Mouse (Mus musculus) heart, embryonic 16.5 days (tissue): ENCODE measurements at regions not wholly inside any gene's neighbourhood (a gene's known extent, or its start where the extent isn't known, plus 50 kb on each side); places are given as distances from the start of the nearest gene placed in this dataset.

Experiments
- ATAC-seq: fragments of 200-750 bp; cut with Nextera tagmentation; replicated peaks from 2 replicates; pipeline ENCODE4 v1.8.0; 2017; ENCODE audit warnings: moderate number of reproducible peaks; ENCODE audit not compliant: insufficient read depth, low FRiP score; ENCODE audit errors: extremely low read depth
- H3K27ac ChIP-seq: fragments of 300-500 bp; sonication (generic); 2 replicates; pipeline ENCODE4 v1.5.1; 2014; ENCODE audit warnings: mild to moderate bottlenecking, low read length, control low read depth, moderate library complexity
- H3K27me3 ChIP-seq: fragments of 300-500 bp; sonication (generic); 2 replicates; pipeline ENCODE4 v1.6.1; 2014; ENCODE audit warnings: low read length, mixed read lengths; ENCODE audit not compliant: control insufficient read depth, insufficient read depth
- H3K36me3 ChIP-seq: fragments of 300-500 bp; sonication (generic); 2 replicates; pipeline ENCODE4 v1.6.1; 2014; ENCODE audit not compliant: control insufficient read depth, insufficient read depth
- H3K4me1 ChIP-seq: fragments of 300-500 bp; sonication (generic); 2 replicates; pipeline ENCODE4 v1.6.1; 2014; ENCODE audit warnings: low read length, mixed read lengths; ENCODE audit not compliant: control insufficient read depth, insufficient read depth
- H3K4me2 ChIP-seq: fragments of 300-500 bp; sonication (generic); 2 replicates; pipeline ENCODE4 v1.6.1; 2014; ENCODE audit warnings: low read depth, mild to moderate bottlenecking, control low read depth, low read length
- H3K4me3 ChIP-seq: fragments of 300-500 bp; sonication (generic); 2 replicates; pipeline ENCODE4 v1.5.1; 2014; ENCODE audit warnings: mild to moderate bottlenecking, control low read depth, low read length
- H3K9ac ChIP-seq: fragments of 300-500 bp; sonication (generic); 2 replicates; pipeline ENCODE4 v1.6.1; 2014; ENCODE audit warnings: low read length, control low read depth
- H3K9me3 ChIP-seq: fragments of 300-500 bp; sonication (generic); replicated peaks from 2 replicates; pipeline ENCODE4 v1.6.1; 2016; ENCODE audit warnings: low read length; ENCODE audit not compliant: control insufficient read depth
- WGBS: fragments of 180-500 bp; shearing (Covaris S2); extraction: QIAGEN DNeasy Blood & Tissue Kit; methylation state at CpG from one replicate; pipeline ENCODE4 v1.1.7; 2014; 5-methylcytosine and 5-hydroxymethylcytosine counted together

DNA sequence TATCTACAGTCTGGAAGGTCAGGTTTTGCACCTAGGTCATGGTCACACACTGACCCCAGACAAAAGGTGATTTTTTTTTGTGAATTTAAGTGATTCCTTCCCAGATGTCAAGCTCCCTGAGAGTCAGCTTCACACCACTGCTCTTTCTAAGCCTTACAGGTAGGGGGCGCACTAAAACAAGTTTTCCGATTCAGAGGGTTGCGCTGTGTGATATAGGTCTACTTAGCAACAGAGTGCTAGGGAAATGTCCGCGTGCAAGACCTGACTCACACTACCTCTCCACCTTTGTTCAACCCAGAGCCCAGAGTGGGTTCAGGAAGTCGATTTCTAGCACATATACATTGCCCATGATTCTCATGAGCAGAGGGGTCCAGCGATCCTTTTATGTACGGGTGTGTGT lies 255.4 kb downstream of the Diras2 start:
- Histone ChIP-seq H3K4me2 (peak overlapping the region; percentile 46), H3K36me3 (no peaks in the 10 kb centered on the region), H3K4me3 (no peak overlapping the region), H3K27ac (no peak overlapping the region), H3K27me3 (peaks cover 3% of the 10 kb centered on the region; the same call in 1 of the 2 replicates), H3K9me3 (peaks cover 7% of the 10 kb centered on the region), H3K4me1 (no peaks in the 10 kb centered on the region), H3K9ac (no peak overlapping the region)
- 9% methylated on average over 8 of the region's 8 CpGs for WGBS
- ATAC-seq: peak; percentile 63; the same call in 1 of the 2 replicates

- ATAC-seq: no peak
- Histone ChIP-seq H3K9ac (no peak overlapping the region), H3K27me3 (peaks cover 3% of the 10 kb centered on the region; the same call in 1 of the 2 replicates), H3K4me3 (no peak overlapping the region), H3K4me2 (no peak overlapping the region), H3K36me3 (no peaks in the 10 kb centered on the region), H3K27ac (no peak overlapping the region), H3K9me3 (peaks cover 7% of the 10 kb centered on the region), H3K4me1 (no peaks in the 10 kb centered on the region)
- WGBS: 69% methylated on average over 3 of the region's 3 CpGs
These were observed 253.9 kb downstream of the Diras2 start for GRCm38 (mm10) chr13:52277195-52277594.

DNA sequence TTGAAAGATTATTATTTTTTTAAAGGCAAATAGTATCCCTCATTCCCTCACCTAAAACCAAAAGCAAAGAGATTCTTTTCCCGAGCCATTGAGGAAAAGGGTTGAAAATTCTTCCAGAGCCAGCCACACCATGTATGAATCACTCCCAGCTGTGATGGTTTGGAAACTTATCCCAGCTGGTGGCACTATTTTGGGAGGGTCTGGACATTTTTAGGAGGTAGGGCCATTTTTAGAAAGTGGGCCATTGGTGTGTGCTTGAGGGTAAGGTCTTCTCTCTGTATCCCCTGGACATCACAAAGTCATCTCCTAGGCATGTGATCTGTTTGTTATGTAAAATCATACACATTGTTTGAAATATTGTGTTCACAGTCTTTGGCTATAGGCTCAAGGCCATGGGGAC lies 252.2 kb downstream of the Diras2 start:
- Histone ChIP-seq H3K4me2 (no peak overlapping the region), H3K9me3 (peaks cover 7% of the 10 kb centered on the region), H3K27ac (no peak overlapping the region), H3K36me3 (no peaks in the 10 kb centered on the region), H3K27me3 (peaks cover 3% of the 10 kb centered on the region; the same call in 1 of the 2 replicates), H3K9ac (no peak overlapping the region), H3K4me3 (no peak overlapping the region), H3K4me1 (peaks cover 6% of the 10 kb centered on the region)
- no peak for ATAC-seq
- 91% methylated on average over 1 of the region's 1 CpGs for WGBS

DNA sequence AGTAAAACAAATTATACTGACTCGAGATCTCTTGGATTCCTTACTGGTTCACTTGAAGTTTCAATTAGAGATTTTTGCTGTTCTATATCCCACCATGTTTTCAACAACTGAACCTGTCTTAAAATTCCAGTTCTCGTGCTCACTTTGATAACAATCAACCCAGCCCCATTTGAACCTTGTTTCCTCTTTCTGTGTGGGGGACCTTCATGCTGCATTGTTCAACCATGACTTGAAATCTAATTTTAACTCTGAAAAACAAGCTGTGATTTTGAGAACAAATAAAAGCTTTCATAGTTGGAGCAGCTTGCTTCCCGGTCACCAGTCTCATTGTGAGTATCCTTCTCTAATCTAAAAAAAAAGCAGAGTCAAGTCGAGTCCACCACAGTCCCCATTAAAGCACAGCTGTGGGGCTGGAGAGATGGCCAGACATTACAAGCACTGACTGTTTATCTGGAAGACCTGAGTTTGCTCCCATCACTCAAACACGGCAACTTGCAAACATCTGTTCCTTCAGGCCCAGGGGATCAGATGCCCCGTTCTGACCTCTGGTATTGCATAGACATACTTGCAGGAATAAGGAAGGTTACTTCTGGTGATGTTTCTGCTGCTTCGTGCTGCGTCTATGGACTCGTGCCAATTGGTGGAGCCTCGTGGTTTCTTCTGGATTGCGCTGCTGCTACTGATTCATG lies 251.7 kb downstream of the Diras2 start:
- H3K27ac ChIP-seq: no peak overlapping the region
- no peaks in the 10 kb centered on the region for H3K27me3 ChIP-seq
- no peaks in the 10 kb centered on the region for H3K36me3 ChIP-seq
- H3K4me3 ChIP-seq: no peak overlapping the region
- no peak overlapping the region for H3K9ac ChIP-seq
- ATAC-seq: no peak
- 68% methylated on average over 11 of the region's 11 CpGs for WGBS
- H3K9me3 ChIP-seq: peaks cover 7% of the 10 kb centered on the region
- H3K4me1 ChIP-seq: peaks cover 12% of the 10 kb centered on the region
- H3K4me2 ChIP-seq: no peak overlapping the region

- no peak overlapping the region for H3K27ac ChIP-seq
- ATAC-seq: no peak
- no peak overlapping the region for H3K4me3 ChIP-seq
- 91% methylated on average over 5 of the region's 5 CpGs for WGBS
- no peaks in the 10 kb centered on the region for H3K27me3 ChIP-seq
- H3K4me1 ChIP-seq: peaks cover 13% of the 10 kb centered on the region
- H3K4me2 ChIP-seq: no peak overlapping the region
- H3K9ac ChIP-seq: no peak overlapping the region
- H3K9me3 ChIP-seq: peaks cover 7% of the 10 kb centered on the region
- H3K36me3 ChIP-seq: no peaks in the 10 kb centered on the region
These were observed 251.1 kb downstream of the Diras2 start for GRCm38 (mm10) chr13:52279970-52280348.

GRCm38 (mm10) chr13:52281271-52281670 lies 249.8 kb downstream of the Diras2 start:
- Histone ChIP-seq H3K9ac (no peak overlapping the region), H3K4me2 (no peak overlapping the region), H3K4me1 (peaks cover 13% of the 10 kb centered on the region), H3K36me3 (no peaks in the 10 kb centered on the region), H3K27ac (no peak overlapping the region), H3K4me3 (no peak overlapping the region), H3K9me3 (peaks cover 7% of the 10 kb centered on the region), H3K27me3 (no peaks in the 10 kb centered on the region)
- 70% methylated on average over 2 of the region's 2 CpGs for WGBS
- ATAC-seq: no peak

DNA sequence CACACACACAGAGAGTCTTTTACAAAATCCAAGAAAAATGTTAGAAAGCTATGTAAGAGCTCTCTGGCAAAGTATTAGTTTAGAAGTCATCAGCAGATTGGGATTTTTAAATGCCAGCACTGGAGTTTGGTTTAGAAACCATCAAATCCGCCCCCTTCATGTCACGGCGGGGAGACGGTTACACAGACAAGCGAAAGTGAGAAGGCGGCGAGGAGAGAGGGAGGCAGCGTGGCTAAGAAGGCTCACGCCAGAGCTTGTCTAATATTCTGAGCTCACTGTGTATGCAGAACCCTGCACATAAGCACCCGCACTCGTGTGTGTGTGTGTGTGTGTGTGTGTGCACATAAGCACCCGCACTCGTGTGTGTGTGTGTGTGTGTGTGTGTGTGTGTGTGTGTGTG lies 248.6 kb downstream of the Diras2 start:
- WGBS: 68% methylated on average over 11 of the region's 13 CpGs
- Histone ChIP-seq H3K9ac (no peak overlapping the region), H3K4me3 (no peak overlapping the region), H3K27me3 (no peaks in the 10 kb centered on the region), H3K4me2 (no peak overlapping the region), H3K27ac (no peak overlapping the region), H3K36me3 (no peaks in the 10 kb centered on the region), H3K9me3 (peaks cover 7% of the 10 kb centered on the region), H3K4me1 (peaks cover 13% of the 10 kb centered on the region)
- no peak for ATAC-seq

- ATAC-seq: peak; percentile 88
- peak overlapping the region; percentile 26 for H3K4me2 ChIP-seq
- no peak overlapping the region for H3K9ac ChIP-seq
- H3K36me3 ChIP-seq: no peaks in the 10 kb centered on the region
- H3K4me3 ChIP-seq: no peak overlapping the region
- H3K27me3 ChIP-seq: no peaks in the 10 kb centered on the region
- WGBS: 25% methylated on average over 11 of the region's 11 CpGs
- H3K4me1 ChIP-seq: peaks cover 13% of the 10 kb centered on the region
- peaks cover 7% of the 10 kb centered on the region for H3K9me3 ChIP-seq
- peak overlapping the region; percentile 67 for H3K27ac ChIP-seq
These were observed 247.6 kb downstream of the Diras2 start for GRCm38 (mm10) chr13:52283456-52283855.

- peak overlapping the region; percentile 67 for H3K27ac ChIP-seq
- H3K36me3 ChIP-seq: no peaks in the 10 kb centered on the region
- H3K9me3 ChIP-seq: peaks cover 7% of the 10 kb centered on the region
- no peaks in the 10 kb centered on the region for H3K27me3 ChIP-seq
- H3K4me3 ChIP-seq: no peak overlapping the region
- peak; percentile 42; the same call in 1 of the 2 replicates for ATAC-seq
- H3K4me1 ChIP-seq: peaks cover 13% of the 10 kb centered on the region
- WGBS: 48% methylated on average over 12 of the region's 12 CpGs
- H3K4me2 ChIP-seq: peak overlapping the region; percentile 26; the same call in 1 of the 2 replicates
- no peak overlapping the region for H3K9ac ChIP-seq
These were observed 246.9 kb downstream of the Diras2 start for GRCm38 (mm10) chr13:52284026-52284801.
